Mouse (Mus musculus) natural killer cell, adult 2 months (primary cell): ENCODE measurements around the gene Zswim3.

ENCODE experiments used
- DNase-seq, 2 experiments: peaks; one replicate each; pipeline ENCODE4 v3.0.0; 2022; ENCODE audit warnings: low spot score in 2 of 2

The Zswim3 gene

DNA sequence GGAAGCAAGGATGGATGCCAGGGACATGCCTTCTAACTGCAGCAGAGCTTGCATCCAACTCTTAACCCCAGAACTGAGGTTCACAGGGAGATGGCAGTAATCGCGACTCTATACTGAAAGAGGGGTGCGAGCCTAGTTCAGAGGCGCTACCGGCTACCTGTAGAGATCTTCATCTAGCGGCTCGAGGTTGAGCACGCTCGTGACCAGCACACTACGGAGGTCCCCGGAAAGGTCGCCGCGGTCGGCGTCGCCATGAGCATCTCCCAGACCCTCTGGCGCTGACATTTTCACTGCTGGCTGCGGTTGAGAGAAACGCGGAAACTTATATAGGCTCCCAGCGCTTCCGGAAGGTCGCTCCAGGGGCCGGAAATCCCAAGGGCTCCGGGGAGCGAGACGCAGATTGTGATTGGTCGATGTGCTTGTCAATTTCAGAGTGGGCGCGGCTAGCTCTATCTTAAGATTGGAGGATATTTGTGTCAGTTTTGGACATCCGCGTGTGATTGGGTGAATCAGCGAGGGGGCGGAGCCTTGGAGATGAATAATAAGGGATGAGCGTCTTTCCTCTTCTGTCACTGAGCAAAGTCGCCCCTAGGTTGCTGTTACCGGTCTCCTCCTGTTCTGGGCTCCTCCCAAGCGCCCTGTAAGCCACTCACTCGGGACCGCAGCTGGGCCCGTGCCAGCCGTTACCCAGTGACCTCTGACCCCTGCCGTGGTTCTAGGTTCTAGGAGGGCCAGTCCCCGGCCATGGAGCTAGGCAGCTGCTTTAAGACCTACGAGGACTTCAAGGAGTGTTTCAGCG, at the start of gene Zswim3, which contains the start of gene Acot8:
Gene Zswim3, plus strand, starts transcription at position 566 of the 799 bp plus-strand sequence.
Gene Acot8, minus strand, starts transcription at position 350 of the 799 bp plus-strand sequence.
- peak; percentile 98 for DNase-seq

DNA sequence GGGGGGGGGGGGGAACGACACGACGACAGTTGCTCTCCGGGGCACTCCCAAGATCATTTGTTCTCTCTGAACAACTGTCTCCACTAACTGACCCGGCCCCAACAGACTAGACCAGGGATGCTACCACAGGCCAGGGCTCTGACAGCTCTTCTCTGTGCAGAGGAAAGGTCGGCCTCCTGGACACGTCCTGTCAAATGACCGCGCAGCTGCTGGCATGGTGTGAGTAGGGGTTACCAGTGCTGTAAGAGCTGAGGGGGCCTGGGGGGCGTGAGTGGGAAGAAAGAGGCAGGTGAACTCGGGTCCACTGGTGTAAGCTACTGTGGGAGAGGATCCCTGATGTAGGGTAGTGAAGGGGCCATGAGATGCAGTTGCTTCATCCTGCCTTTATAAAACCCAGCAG, 47.1 kb upstream of the Zswim3 start:
- DNase-seq: no peak

DNA sequence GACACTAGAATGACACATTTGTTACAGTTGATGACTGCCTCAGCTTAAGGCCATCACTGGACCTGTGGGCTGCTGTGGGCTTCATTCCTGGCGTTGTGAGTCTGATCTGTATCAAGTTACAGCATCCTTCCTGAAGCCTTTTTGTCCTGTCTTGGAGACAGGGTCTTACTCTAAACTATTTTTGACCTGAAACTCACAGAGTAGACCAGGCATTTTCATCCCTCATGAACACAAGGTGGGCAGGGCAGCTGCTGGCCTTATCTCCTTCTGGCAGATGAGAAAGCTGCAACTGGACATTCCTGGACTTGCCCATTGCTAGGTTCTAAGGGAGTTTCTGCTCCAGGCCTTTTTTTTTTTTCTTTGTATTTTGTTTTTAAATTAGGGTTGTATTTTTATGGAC, 46.2 kb upstream of the Zswim3 start:
- no peak for DNase-seq

DNA sequence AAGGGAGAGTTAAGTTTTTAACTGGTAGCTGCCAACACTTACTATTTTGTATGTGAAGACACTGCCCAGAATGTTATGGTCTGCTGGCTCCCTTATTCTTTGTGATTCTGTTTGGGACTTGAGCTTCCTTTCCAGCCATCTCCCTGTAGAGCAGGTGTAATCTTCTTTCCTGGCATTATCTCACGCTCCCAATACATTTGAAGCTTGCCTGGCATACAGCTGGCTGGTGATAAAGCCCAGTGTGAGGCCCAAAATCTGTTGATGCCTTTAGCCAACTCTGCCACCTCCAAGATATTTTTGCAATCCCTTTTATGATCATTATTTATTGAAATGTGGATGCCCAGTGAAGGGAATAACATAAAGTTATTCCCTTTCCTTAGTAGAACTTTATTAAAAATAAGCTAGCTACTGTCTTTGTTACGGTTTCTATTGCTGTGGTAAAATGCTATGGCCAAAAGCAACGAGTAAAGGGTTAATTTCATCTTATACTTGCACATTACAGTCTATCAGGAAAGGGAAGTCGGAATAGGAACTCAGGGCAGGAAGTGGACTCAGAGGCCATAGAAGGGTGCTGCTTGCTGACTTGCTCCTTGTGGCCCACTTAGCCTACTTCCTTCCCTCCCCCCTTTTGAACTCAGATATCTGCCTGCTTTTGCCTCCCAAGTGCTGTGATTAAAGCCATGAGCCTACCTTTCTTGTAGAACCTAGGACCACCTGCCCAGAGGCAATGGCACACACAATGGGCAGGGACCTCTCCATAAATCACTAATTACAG, 44.7 kb upstream of the Zswim3 start:
- DNase-seq: no peak

DNA sequence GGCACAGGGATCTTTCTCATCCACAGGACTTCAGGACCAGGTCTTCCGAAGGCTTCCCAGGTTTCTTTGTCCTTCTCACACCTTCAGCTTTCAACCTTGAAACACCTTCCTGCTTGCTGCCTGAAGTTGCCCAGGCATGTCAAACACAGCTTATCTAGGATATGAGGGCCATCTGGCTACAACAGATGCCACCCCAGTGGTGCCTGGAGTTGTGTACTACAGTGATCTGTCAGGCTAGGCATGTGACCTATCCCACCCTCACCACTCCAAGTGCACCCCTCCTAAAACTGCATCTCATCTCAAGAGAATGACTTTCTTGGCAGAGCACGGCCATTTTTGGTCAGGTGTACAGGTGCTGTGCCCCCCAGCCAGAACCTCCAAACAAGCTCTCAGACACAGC, 43.4 kb upstream of the Zswim3 start:
- DNase-seq: no peak

DNA sequence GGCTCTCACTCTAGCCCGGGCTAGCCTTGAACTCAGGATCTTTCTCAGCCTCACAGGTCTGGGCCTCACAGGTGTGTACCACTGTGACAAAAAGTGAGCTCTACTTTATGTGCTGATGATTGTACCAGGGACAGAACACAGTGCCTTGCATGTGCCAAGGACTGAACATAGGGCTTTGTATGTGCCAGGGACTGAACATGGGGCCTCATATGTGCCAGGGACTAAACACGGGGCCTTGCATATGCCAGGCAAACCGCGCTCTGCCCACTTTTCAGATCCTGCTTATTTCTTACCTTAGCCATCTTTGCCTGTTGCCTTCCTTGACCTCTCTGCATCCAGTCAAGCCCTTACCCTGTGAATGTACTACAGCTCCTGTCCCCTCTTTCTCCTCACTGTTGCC, 42.9 kb upstream of the Zswim3 start:
- no peak for DNase-seq

DNA sequence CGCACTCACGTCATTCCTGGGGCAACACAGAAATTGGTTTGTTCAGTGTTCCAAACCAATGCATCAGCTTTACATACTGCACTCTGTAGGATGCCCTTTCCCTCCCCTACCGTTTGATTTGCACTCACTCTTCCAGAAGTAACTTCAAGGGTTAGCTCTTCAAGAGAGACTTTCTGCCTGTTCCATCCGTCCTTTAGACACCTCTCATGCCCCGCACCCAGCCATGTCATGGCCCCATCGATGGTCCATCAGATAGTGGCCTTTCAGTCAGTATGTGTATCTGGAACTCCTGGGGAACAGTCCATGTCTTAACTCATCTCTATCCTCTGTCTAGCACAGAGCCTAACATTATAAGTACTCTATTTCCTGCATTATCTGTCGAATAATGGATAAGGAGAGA, 42.3 kb upstream of the Zswim3 start:
- DNase-seq: no peak

DNA sequence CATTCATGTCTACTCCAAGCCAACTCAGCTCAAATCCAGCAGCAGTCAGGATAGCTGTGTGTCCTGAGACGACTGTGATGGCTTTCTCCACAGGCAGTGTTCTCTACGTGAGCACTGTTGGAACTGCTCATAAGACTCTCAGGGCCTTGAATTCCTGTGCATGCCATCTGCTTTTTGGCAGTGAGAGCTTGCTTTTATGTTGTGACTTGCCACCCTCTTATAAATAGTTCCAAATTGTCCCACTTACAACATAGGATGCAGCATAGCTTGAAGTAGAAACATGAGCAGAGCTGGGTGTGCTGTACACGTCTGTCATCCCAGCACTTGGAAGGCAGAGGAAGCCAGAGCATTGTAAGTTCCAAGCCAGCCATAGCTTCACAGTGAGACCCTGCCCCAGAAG, 39.1 kb upstream of the Zswim3 start:
- DNase-seq: no peak

DNA sequence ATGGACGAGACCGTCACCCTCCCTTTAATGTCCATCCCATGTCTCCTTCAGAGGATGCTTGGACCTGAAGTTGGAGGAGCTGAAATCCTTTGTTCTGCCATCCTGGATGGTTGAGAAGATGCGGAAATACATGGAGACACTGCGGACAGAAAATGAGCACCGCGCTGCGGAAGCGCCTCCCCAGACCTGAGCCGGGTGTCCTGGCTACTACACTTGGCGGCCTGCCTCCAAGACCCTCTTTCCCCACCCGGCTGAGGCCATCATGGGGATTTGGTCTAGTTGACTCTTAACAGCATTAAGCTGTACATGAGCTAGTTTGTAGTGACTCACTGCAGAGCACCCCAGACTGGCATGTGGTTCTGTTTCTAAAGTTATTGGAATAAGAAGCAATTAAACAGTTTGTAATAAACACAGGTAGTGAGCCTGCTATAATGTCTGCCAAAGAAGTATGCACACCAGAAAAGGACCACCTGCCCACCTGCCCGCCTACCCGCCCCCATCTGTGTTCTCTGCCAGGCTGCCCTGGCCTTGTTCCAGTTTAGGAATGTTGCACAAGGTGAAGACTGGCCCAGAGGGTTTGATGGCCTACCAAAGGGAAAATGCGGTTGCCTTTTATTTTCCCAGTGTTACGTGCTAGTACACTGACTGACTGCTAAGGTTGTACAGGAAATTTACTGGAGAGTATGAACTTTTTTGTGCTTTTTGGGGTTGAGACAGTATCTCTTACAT, 36.9 kb upstream of the Zswim3 start:
- no peak for DNase-seq

DNA sequence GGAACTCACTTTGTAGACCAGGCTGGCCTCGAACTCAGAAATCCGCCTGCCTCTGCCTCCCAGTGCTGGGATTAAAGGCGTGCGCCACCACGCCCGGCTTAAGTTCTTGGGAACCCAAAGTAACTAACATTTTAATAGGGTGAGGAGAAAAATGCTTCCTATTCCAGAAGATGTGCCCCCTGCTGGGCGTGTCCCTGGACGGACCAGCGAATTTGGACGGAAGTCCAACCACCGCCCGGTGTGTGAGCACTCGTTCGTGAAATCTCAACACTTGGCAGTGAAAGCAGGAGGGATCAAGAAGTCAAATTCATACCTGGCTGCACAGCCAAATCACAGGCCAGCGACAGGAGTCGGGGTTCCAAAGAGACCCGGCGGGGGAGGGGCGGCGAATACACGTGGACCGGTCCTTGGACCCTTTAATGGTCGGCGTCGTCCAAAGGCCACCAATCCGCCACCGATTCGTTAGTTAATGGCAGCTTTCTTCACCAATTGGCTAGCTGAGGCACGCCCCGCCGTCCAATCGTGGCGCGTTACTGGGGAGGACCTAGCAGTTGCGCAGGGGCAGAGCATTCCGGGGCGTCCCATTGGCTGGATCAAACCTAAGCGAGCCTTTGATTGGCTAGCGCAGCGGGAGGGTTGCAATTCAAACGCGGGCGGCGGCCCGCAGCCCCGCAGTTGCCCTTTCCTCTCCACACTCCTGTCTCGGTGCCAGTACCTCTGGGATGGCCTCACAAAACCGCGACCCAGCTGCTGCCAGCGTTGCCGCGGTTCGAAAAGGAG, 35.5 kb upstream of the Zswim3 start, which contains the start of gene Ube2c:
Gene Ube2c, plus strand, starts transcription at position 641 of the 780 bp plus-strand sequence.
- DNase-seq: peak; percentile 97

DNA sequence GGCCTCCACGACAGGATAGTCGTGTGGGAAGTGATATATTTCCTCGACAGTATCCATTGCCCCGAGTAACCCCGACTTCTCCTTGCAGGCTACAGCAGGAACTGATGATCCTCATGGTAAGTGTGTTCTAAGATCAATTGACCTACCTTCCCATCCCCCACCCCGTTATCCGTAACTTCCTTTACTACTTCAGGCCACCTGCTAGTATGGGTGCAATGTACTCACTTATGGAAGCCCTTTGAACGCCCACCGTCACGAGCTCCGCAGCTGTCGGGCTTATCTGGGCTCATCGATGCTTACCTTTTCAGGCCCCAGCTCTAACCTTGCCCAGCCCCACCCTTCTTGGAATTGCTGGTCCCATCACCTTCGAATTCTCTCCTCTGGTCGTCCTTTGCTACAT, 34.6 kb upstream of the Zswim3 start:
- no peak for DNase-seq

DNA sequence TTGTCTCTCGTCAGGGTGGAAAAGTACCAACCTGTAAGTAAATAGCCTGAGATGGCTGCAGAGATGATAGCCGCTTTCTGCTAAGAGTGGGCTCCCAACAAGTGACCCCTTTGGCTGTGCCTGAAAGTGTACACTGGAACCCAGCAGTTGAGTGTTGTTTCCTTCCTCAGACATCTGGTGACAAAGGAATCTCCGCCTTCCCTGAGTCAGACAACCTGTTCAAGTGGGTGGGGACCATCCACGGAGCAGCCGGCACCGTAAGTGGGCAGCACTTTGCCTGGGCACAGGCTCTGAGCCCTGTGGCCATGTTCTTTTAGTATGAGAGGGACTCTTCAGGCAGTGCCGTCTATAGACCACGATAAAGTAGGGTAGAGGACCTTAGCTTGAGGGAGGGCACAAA, 33.8 kb upstream of the Zswim3 start:
- DNase-seq: no peak

DNA sequence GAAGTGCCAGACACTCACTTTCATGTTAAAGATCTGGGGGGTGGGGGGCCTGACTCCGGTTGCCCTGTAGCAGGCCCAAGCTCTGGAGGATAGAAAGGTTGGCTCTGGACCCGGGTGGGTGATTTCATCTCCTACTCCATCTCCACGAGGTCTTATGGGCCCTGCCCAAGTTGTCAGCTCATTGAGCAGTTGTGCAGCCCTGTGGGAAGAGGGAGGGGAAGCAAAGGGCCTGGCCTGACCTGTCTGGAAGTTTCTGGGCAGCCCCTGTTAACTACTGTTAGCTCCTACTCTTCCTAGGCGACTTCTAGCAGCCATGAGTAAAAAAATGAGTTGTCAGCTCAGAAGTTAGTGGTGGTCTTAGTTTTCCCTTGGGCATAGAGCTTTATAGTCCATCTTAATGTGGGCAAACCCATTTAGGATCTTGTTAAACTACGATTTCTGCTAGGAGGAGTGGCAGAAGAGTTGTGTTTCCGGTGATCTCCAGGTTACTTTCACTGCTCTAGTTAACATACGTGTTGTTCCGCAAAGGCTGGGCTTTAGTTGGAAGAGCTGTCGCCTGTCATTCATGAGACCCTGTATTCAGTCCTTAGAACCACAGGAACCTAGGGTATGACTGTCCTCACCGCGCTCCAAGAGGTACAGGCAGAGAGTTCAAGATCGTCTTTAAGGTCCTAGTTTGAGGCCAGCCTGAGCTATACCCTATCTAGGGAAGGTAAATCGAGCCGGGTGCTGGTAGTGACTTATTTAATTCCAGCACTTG, 31.5 kb upstream of the Zswim3 start:
- DNase-seq: no peak

DNA sequence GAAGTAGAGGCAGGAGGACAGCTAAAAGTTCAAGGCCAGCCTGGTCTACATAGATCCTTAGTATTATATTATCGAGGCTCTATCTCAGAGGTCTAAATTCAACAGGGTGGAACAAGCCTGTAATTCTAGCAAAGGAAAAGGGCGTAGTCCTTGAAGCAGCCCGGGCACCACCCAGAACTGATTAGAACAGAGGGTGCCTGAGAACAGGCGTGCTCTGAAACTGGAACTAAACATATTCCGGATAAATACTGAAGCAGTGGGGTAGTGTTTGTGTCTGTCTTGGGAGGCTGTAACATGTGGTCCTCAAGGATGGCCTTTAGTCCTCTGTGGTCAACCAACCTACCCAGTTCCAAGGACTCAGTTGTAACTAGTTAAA, 30.9 kb upstream of the Zswim3 start:
- DNase-seq: no peak

DNA sequence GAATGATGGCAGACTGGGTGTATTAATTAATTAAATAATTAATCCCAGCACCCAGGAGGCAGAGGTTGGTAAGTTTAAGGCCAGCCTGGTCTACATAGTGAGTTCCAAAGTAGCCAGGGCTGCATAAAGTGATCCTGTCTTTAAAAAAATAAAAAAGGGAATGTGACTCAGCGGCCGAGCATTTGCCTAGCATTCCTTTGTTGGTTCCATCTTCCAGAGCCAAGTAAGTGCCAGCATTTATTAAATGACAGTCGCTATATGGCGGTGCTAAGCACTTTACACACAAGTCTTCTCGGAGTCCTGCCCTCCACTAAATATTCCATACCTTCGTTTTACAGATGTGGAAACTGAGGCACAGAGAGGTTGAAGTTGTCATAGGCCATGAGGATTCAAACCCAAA, 28.8 kb upstream of the Zswim3 start:
- no peak for DNase-seq

DNA sequence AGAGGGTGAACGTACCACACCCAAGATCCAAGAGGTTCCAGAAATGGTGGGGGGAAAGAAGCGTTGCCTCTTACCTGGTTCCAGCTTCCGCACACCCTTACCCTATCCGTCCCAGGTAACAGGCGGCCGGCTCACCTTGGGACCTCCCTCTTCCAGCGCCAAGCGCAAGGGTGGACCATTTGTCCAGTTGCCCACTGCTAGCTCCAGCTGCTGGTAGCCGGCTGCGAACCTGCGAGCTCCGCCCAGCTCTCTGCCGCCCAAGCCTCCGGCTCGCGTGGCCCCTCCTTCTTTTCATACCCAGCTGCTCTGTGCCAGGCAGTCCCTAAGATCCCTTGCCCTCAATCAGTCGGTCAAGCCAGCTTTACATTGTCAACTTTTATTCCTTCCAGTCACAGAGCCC, 28.1 kb upstream of the Zswim3 start:
- no peak for DNase-seq

DNA sequence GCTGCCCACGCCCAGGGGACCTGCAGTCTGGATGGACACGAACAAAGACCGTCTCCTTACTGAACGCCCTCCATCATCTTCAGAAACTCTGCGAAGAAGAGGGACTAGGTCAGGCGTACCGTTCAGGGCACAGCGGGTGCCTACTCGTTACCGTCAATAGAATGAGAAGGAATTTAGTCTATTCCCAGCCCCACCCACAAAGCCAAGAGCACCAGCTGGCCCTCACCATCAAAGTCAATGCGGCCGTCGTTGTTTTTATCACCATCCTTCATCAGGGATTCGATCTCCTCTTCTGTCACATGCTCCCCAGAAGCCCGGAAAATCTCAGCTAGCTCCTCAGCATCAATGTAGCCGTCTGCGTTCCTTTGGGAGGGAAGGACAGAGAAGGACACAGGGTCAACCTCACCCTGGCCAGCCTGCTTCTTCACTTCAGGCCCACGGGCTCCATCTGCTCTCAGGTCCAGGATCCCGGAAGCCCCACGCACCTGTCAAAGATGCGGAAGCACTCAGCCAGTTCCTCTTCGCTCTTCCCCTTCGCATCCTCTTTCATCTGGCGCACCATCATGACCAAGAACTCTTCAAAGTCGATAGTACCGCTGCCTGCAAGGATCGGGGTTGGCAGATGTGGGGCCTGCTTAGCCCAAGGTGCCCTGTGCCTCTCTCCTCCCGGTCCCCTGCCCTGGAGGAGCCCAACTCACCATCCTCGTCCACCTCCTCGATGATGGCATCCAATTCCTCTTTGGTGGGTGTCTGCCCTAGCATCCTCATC, 27.5 kb upstream of the Zswim3 start:
- DNase-seq: no peak

DNA sequence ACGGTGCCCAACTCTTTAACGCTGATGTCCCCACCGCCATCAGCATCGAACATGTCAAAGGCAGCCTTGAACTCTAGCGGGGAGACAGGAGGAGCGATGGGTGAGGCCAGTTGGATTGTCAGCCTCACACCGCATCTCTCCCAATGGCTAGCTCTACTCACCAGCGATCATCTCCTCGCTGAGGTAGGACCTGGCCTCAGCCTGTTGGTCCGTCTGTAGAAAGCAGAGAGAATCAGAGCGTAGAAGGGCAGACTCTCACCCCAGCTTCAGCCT, 26.9 kb upstream of the Zswim3 start:
- no peak for DNase-seq

DNA sequence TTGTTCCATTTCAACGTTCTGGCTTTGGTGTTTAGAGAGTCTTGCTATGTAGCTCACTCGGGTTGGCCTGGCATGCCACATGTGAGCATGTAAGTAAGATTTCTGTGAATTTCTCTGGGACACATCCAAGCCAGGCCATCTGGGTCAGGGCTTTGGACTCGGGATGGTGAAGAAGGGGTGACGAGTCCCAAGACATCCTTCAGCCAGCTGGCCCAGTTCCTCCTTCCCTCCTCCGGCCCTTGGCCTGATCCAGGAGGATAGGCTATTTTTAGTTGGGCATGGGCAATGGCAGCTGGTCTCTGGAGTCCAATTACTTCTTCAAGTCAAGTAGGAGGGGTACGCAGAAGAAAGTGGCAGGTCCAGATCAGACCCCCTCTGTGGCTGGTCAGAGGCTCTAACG, 26.1 kb upstream of the Zswim3 start:
- DNase-seq: no peak

DNA sequence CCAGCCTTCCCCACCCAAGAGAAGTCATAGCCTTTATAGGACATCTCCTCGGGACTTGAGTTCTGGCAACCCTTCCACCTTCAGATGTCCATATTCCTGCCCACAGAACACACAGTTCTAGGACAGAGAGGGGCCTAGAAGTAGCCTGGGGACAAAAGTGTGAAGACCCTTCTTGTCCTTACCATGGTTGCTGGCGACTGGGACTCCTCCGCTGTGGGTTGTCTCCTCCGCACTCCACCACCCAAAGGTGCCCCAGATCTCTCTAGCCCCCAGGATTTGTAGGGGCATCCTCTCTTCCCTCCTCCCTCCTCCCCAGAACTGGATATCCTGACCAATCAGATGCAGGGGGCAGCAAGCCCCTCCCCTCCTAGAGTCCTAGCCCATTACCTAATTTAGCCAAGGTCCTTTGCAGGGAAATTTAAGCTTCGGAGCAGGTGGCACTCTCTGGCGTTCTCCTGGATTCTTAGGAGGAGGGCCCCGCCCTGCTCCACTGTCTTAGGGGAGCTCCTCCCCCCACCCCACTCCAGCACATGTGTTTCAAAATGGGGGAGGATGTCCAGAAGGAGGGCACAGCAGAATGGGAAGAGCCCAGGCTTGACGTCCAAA, 25.3 kb upstream of the Zswim3 start, which contains the start of gene Tnnc2:
Gene Tnnc2, minus strand, starts transcription at position 487 of the 606 bp plus-strand sequence.
- no peak for DNase-seq
